Mouse (Mus musculus): ENCODE measurements at regions not wholly inside any gene's neighbourhood (a gene's known extent, or its start where the extent isn't known, plus 50 kb on each side); places are given as distances from the start of the nearest gene placed in this dataset.

DNA sequence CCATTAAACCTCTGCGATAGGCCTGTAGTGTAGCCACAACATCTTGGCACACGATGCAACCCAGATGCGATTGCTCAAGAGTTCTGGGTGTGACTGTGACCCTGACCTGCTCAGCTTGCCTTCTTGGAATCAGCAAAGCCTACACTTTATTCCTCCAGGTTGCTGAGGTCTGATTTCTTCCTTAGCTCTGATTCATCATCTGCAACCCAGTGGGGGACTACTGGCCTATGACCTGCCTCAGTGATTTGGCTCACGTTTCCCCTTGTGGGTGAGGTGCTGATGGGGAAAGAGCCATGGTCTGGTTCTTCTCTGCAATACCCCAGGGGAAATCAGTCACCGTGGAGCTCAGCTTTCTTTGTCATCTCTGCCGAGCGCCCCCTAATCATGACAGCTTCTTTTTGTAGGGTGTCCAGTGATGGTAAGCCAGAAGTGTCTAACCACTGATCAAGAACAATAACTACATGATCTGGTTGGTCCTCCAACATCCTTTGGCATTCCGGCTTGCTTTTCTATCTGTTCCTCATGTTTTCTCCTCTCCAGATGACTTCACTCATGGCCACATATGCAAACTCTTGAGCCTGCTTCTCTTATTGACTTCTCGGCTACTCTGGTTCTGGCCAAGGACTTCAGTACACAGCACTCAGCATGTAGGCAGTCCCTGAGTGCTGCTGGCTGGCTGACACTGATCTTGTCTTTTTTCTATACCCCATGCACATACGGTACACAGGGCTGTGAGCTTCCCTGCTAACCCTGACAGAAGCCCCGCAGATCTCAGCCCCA is 163.0 kb downstream of the Gm45692 start:
- no peak overlapping the region for H3K4me3 ChIP-seq (ENCODE audit: insufficient read depth, low read length)
- no peaks in the 10 kb centered on the region for H3K4me1 ChIP-seq (ENCODE audit: control insufficient read depth, insufficient read depth, low read length)
- TF ChIP-seq CTCF (IDR thresholded peaks at IDR 0.05; ENCODE audit: low read depth, low read length) (no peak), POLR2A (IDR thresholded peaks at IDR 0.05; ENCODE audit: borderline replicate concordance, low read depth, low read length) (no peak)
- no peak overlapping the region for H3K27ac ChIP-seq (ENCODE audit: insufficient read depth, low read depth, low read length)

DNA sequence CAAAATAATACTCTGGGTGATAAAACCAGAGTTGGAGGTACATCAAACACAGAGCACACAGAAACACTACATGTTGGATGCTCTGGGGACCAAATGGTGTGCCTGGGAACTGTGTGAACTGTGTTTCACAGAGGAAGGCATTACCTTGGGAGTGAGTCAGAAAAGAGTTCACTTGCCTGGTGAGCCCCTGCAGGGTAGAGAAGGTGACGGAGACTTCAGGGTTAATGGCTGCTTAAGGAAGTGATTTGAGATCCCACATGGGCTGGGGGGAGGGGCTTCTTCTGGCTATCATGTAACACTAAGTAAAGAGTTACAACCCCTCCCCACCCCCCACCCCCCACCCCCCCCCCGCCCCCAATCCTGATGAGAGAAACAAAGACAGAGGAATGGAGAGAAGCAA is 164.6 kb downstream of the Gm45692 start:
- Histone ChIP-seq H3K4me3 (ENCODE audit: insufficient read depth, low read length) (no peak overlapping the region), H3K4me1 (ENCODE audit: control insufficient read depth, insufficient read depth, low read length) (no peaks in the 10 kb centered on the region), H3K27ac (ENCODE audit: insufficient read depth, low read depth, low read length) (no peak overlapping the region)
- TF ChIP-seq POLR2A (IDR thresholded peaks at IDR 0.05; ENCODE audit: borderline replicate concordance, low read depth, low read length) (no peak), CTCF (IDR thresholded peaks at IDR 0.05; ENCODE audit: low read depth, low read length) (no peak)

DNA sequence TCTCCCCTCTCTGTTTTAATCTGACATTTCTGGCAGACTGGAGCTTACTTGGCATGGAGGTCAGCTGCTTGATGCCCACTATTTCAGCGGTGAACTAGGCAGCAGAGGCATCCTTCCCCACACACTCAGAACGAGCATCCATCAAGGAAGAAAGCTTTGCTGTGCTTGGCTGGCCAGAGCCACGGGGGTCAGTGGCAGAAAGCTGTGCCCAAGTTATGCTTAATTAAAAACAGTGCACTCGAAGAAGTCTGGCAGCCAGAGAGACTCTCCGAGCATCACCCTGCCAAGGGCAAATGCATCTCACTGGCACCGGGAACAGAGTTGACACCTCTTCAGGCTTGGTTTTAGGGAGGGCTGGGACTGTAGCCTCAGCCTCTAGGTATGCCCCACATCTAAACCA is 168.3 kb downstream of the Gm45692 start:
- TF ChIP-seq CTCF (IDR thresholded peaks at IDR 0.05; ENCODE audit: low read depth, low read length) (no peak), POLR2A (IDR thresholded peaks at IDR 0.05; ENCODE audit: borderline replicate concordance, low read depth, low read length) (no peak)
- H3K4me1 ChIP-seq (ENCODE audit: control insufficient read depth, insufficient read depth, low read length) = no peaks in the 10 kb centered on the region
- no peak overlapping the region for H3K27ac ChIP-seq (ENCODE audit: insufficient read depth, low read depth, low read length)
- no peak overlapping the region for H3K4me3 ChIP-seq (ENCODE audit: insufficient read depth, low read length)

DNA sequence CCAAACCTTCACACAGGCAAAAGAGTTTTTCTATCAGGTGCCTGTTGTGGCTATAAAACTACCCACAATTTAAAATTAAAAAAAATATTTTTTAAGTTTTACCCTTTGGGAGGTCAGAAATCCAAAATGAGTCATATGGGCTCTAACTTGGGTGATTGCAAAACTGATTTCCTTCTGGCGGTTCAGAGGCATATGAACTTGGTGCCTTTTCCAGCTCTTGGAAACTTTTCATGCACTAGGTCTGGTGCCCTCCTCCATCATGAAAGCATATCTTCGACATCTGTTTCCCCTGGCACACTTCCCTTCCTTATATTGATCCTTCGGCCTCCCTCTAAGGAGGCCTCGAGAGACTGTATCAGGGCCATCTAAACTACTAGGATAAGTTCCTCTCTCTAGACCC is 168.8 kb downstream of the Gm45692 start:
- H3K4me1 ChIP-seq (ENCODE audit: control insufficient read depth, insufficient read depth, low read length) = no peaks in the 10 kb centered on the region
- no peak overlapping the region for H3K4me3 ChIP-seq (ENCODE audit: insufficient read depth, low read length)

DNA sequence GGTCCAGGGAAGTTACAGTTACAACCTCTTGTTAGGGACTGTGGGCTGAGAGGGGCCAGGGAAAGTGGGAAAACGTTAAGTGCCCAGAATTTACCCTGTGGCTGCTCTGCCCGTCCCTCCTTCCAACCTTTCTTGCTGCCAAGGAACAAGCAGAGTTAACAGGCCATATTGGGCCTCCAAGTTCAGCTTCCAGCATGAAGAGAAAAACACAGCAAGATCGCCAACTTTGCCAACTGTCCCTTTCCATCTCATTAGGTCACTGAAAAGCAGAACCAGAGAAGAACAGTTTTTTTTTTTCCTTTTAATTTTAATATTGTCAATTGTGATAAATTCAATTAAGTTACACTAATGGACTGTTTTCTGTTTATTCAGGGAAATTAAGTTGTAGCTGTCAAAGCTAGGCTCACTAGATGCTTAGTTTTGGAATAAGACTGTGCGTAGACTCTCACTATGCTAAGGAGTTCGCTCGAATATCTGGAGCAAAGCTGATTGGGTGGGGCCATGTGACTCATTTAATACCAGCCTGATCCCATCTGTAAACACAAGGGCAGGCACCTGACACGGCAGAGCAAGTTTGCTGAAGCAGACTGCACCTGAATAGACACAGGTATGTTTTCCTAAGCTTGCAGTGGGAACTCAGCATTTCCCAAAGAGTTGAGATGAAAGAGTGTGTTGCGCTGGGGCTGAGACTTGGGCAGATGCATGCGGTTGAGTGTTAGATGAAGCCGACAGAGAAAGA is 178.9 kb downstream of the Gm45692 start:
- no peaks in the 10 kb centered on the region for H3K4me1 ChIP-seq (ENCODE audit: control insufficient read depth, insufficient read depth, low read length)
- TF ChIP-seq CTCF (IDR thresholded peaks at IDR 0.05; ENCODE audit: low read depth, low read length) (no peak), POLR2A (IDR thresholded peaks at IDR 0.05; ENCODE audit: borderline replicate concordance, low read depth, low read length) (no peak)
- no peak overlapping the region for H3K27ac ChIP-seq (ENCODE audit: insufficient read depth, low read depth, low read length)

More for the DNA sequence above, 168.8 kb downstream of the Gm45692 start:
- TF ChIP-seq POLR2A (IDR thresholded peaks at IDR 0.05; ENCODE audit: borderline replicate concordance, low read depth, low read length) (no peak), CTCF (IDR thresholded peaks at IDR 0.05; ENCODE audit: low read depth, low read length) (no peak)
- no peak overlapping the region for H3K27ac ChIP-seq (ENCODE audit: insufficient read depth, low read depth, low read length)

DNA sequence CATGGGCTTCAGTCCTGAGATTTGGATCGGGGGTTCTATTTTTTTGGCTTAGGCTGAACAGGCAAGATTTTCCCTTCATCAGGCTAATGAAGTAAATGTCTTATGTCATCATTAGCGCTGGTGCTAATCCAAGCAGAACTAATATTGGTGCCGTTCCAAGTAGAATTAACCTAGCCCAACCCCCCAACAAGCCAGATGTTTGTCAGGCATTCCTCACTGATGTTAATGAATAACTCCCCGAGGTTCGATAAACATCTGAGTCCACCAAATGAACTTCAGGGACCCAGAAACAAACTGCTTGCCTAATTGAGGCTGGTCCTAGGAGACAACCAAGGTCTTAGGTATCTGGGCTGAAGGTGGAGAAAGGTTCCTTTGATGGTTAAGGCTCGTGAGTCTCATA is 180.9 kb downstream of the Gm45692 start:
- Histone ChIP-seq H3K27ac (ENCODE audit: insufficient read depth, low read depth, low read length) (no peak overlapping the region), H3K4me1 (ENCODE audit: control insufficient read depth, insufficient read depth, low read length) (no peaks in the 10 kb centered on the region), H3K4me3 (ENCODE audit: insufficient read depth, low read length) (no peak overlapping the region)
- no peak for TF ChIP-seq POLR2A (IDR thresholded peaks at IDR 0.05; ENCODE audit: borderline replicate concordance, low read depth, low read length)

More for the DNA sequence above, 178.9 kb downstream of the Gm45692 start:
- no peak overlapping the region for H3K4me3 ChIP-seq (ENCODE audit: insufficient read depth, low read length)

DNA sequence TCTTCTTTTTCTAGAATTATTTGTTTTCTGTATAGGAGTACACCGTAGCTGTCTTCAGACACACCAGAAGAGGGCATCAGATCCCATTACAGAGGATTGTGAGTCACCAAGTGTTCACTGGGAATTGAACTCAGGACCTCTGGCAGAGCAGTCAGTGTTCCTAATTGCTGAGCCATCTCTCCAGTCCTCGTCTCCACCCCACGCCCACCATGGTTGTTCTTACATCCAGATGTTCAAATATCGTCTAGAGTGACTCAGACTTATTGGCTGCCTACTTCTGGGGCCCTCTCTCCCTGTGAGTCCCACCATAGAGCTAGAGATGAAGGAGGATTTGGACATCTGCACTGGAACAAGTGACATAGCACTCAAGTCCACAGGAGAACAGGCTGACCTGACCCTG is 182.6 kb downstream of the Gm45692 start:
- TF ChIP-seq POLR2A (IDR thresholded peaks at IDR 0.05; ENCODE audit: borderline replicate concordance, low read depth, low read length) (no peak), CTCF (IDR thresholded peaks at IDR 0.05; ENCODE audit: low read depth, low read length) (no peak)
- Histone ChIP-seq H3K4me3 (ENCODE audit: insufficient read depth, low read length) (no peak overlapping the region), H3K27ac (ENCODE audit: insufficient read depth, low read depth, low read length) (no peak overlapping the region)

DNA sequence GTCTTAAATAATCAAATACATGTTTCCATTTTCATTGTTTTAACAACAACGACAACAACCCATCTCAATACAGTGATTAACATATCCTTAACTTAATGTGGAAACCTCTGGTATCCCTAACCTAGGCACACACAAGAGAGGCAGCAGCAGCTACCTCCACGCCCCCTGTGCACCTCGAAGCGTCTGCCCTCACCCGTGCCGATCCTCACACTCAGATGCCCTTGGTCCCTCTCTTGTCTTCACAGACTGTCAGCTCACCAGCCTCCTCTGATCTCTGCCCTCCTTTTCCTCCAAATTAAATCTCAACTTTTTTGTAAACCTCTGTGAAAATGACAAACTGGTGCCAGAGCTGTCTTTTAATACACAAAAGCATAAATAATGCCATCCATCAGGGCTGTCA is 185.2 kb downstream of the Gm45692 start:
- TF ChIP-seq CTCF (IDR thresholded peaks at IDR 0.05; ENCODE audit: low read depth, low read length) (no peak), POLR2A (IDR thresholded peaks at IDR 0.05; ENCODE audit: borderline replicate concordance, low read depth, low read length) (no peak)
- H3K4me1 ChIP-seq (ENCODE audit: control insufficient read depth, insufficient read depth, low read length) = no peaks in the 10 kb centered on the region
- no peak overlapping the region for H3K27ac ChIP-seq (ENCODE audit: insufficient read depth, low read depth, low read length)
- no peak overlapping the region for H3K4me3 ChIP-seq (ENCODE audit: insufficient read depth, low read length)

More for the DNA sequence above, 182.6 kb downstream of the Gm45692 start:
- H3K4me1 ChIP-seq (ENCODE audit: control insufficient read depth, insufficient read depth, low read length) = no peaks in the 10 kb centered on the region

DNA sequence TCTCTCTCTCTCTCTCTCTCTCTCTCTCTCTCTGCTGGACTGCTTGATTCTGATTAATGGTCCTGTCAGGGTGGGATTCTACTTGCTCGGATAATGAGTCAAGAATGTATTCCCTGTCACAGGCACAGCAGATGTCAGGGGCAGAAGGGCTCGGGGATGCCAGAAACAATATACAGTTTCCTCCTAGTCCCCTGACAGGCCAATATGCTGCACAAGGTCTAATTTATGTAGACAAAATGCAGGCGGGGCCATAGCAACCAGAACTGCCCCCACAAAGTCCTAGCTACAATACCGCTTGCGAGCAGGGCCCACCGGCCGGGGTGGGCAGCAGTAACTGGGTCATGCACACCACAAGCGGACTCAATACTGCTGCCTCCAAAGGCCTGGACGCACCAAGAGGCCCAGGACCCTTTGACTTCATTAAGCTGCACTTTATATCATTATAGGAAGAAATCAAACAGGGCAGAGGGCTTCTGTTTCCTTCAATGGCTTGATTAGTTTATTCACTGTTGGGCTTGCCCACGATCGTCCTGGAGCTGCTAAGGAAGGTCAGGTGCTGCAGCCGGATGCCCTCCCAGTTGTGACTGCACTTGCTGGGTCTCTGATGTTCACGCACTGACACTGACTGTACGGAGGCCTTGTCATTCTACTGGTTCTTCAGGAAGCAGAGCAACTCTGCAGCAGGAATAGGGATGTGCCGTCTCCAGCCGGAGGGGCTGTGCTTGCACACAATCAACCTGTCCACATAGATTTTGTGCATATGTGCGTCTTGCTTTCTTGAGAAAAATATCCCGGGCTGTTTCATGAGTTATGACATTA is 185.9 kb downstream of the Gm45692 start:
- Histone ChIP-seq H3K4me1 (ENCODE audit: control insufficient read depth, insufficient read depth, low read length) (no peaks in the 10 kb centered on the region), H3K27ac (ENCODE audit: insufficient read depth, low read depth, low read length) (no peak overlapping the region), H3K4me3 (ENCODE audit: insufficient read depth, low read length) (no peak overlapping the region)
- no peak for TF ChIP-seq POLR2A (IDR thresholded peaks at IDR 0.05; ENCODE audit: borderline replicate concordance, low read depth, low read length)
- no peak for TF ChIP-seq CTCF (IDR thresholded peaks at IDR 0.05; ENCODE audit: low read depth, low read length)
